Mouse (Mus musculus) gastrocnemius, postnatal 14 days (tissue): ENCODE measurements around the gene Dot1l. TPM values are rescaled to one million over a fixed set of nuclear protein-coding genes. Genes with fewer than 3 reads are reported as not detected.
"Not testable (repeated sequence)": the region's sequence is repeated elsewhere in the genome, so short reads cannot be mapped to it uniquely, and the experiment has no call there.

ENCODE experiments used
- DNase-seq: peaks from one replicate; pipeline ENCODE4 v3.0.0; 2021; ENCODE audit warnings: mixed read lengths
- intact Hi-C: fragments of 180-260 bp; cut with DNase I; formaldehyde crosslinking; loops from one replicate; pipeline ENCODE4 v1.15.1; 2025; ENCODE audit warnings: low total_unique reads
- total RNA-seq, 2 experiments: library from RNA; stranded (reverse); gene quantifications; 2 replicates each; pipeline ENCODE4 v1.2.3; 2021

Dot1l gene
- total RNA-seq, 2 experiments from 2014 or later, result 25.5 to 26.1 TPM

DNA sequence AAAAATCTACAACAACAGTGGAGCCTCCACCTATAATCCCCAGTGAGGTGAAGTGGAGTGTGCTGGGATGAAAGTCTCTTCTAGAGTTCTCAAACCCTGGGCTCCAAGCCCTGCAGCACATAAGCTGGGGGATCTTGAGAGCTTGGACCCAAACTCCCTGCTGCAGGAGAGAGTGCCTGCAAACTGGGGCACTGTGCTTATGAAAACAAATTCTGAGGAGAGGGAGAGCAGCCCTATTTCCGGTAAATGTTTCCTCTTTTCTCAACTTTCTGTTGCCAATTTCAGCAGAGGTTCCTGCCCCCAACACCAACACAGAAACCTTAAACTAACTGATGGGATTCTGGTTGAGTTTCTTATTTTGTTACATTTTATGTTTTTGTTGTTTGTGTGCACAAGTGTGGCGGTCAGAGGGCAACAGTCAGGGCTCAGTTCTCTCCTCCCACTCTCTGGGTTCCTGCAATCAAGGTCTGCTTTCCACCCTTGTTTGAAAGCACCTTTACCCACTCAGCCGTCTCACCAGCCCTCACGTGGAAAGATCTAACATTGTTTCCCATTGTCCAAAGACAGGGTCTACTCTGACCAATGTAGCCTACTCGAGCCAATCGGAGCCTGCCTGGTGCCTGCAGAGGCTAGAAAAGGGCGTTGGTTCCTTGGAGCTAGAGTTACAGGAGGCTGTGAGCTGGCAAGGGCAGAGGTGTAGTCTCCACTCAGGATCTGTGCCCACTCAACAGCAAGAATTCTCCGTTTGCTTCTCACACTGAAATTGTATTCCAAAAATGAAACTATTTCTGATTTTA is 69.0 kb downstream of the Dot1l start:
- intact Hi-C loops, result loop anchor here (2.0 kb wide), 1 partner anchor 53 kb away; no protein-coding TSS in a partner anchor

DNA sequence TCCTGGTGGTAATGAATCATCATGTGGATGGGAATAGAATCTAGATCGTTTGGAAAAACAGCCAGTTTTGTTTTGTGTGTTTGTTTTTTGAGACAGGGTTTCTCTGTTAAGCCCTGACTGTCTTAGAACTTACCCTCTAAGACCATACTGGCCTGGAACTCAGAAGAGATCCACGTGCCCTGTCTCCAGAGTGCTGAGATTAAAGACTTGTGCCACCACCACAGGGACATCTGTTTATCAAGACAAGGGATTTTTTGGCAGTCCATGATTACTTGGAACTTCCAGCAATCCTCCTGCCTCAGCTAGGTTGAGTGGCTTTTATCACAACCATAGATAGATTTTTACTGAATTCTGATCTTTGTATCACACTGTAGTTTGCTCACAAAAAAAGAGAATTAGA is 69.8 kb downstream of the Dot1l start:
- intact Hi-C loops, result loop anchor here (5.0 kb wide), 1 partner anchor 37 kb away; no protein-coding TSS in a partner anchor
- no peak for DNase-seq

More for the DNA sequence above, 69.0 kb downstream of the Dot1l start:
- no peak for DNase-seq

DNA sequence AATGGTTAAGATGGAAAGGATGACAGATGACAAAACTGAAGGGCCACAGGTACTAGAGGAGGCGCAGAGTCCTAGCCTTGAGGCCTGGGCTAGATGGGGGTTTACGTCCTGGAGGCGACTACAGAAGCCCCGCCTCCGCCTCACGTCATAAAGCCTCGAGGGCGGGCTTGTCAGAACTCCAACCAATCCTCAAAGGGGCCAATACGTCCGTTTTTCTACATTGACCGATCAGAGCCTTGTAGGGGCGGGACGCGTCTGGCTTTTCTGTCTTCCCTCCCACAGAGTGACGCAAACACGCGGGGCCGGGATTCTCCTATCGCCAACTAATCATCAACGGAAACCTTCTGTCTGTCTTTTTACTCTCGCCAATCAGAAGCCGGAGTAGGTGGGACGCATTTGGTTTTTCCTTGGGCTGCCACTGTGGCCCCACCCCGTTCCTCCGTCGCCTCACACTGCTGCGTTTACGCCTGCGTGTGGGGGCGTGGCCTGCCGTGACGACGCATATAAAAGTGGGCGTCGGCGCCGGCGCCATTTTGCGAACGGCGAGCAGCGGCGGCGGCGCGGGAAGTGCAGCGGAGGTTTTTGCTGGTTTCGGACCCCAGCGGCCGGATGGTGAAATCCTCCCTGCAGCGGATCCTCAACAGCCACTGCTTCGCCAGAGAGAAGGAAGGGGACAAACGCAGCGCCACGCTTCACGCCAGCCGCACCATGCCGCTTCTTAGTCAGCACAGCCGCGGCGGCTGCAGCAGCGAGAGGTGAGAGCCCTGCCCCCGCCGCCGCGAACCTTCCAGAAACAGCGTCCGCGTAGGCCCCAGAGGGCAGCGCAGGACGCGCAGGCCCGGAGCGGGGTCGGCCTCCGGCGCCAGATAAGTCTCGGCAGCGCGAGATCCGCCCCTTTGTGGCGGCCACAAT is 71.4 kb downstream of the Dot1l start, which contains the start of gene Oaz1:
Gene Oaz1, plus strand, starts transcription at position 506 of the 912 bp plus-strand sequence.
- peak; percentile 98 for DNase-seq
- intact Hi-C loops, result loop anchor here (5.0 kb wide), 1 partner anchor 36 kb away; no protein-coding TSS in a partner anchor

DNA sequence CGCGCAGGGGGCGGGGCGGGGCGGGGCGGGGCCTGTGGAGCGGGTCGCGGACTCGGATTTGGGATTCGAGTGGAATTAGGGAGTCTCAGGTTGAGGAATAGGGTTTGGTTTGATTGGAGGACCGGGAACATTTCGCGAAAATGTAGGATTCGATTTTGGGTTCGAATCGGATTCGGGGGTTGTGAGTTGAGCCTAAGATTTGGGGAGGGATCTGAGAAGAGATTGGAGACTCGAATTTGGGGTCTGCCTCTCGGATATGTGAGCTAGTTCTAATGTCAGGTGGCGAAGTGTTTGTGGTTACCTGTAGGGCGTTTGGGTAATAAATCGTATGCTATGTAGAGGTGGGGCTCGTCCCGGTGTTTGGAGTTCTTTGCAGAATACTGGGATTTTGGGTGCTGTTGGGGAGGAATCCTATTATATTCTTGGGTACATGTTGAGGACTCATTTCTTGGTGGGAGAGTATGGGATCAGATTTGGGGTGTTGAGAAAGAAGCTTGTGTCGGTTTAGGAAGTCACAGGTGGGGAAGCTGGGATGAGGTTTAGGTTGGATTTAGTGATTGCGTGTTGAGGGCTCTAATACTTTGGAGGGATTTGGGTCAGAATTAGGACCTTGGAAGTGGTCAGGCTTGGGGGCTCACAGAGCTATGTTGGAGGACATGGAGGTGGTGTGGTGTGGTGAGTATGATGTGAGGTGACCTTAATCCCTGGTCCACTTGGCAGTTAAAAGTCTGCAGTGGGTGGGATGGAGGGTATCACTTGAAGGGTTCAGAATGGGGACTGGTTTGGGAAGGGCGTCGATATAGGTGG is 72.3 kb downstream of the Dot1l start:
- DNase-seq, result no peak
- intact Hi-C loops, result loop anchor here (5.0 kb wide), 1 partner anchor 35 kb away; no protein-coding TSS in a partner anchor

DNA sequence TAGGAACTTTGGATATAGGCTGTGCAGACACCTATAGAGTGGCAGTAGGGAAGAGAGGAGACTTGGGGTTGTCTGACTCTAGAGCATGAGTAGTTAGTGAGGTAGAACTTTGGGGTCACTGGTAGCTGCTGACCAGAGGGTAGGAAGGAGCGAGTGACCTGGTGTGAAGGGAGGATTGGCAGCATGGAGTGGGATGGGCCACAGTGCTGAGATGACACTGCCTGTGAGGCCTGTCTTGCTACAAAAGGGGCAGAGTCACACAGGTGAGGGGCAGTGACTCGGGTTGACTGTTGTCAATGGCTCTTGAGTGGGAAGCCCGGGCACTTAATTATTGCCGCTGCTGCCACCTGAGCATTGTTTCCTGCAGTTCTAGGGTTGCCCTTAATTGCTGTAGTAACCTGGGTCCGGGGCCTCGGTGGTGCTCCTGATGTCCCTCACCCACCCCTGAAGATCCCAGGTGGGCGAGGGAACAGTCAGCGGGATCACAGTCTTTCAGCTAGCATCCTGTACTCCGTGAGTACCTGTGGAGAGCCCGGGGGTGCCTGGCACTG is 72.9 kb downstream of the Dot1l start:
- DNase-seq, result no peak
- intact Hi-C loops, result loop anchor here (5.0 kb wide), 1 partner anchor 34 kb away; no protein-coding TSS in a partner anchor

DNA sequence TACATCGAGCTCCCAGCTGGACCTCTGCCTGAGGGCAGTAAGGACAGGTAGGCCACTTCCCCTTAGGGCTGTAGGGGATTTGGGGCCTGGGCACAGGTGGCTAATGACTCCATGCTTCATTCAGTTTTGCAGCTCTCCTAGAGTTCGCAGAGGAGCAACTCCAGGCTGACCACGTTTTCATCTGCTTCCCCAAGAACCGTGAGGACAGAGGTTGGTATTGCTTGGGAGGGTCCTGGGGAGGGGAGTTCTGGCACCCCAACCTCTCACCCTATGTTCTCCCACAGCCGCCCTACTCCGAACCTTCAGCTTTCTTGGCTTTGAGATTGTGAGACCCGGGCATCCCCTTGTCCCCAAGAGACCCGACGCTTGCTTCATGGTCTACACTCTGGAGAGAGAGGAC is 73.6 kb downstream of the Dot1l start:
- intact Hi-C loops, result loop anchor here (5.0 kb wide), 1 partner anchor 34 kb away; no protein-coding TSS in a partner anchor
- not testable (repeated sequence) for DNase-seq

DNA sequence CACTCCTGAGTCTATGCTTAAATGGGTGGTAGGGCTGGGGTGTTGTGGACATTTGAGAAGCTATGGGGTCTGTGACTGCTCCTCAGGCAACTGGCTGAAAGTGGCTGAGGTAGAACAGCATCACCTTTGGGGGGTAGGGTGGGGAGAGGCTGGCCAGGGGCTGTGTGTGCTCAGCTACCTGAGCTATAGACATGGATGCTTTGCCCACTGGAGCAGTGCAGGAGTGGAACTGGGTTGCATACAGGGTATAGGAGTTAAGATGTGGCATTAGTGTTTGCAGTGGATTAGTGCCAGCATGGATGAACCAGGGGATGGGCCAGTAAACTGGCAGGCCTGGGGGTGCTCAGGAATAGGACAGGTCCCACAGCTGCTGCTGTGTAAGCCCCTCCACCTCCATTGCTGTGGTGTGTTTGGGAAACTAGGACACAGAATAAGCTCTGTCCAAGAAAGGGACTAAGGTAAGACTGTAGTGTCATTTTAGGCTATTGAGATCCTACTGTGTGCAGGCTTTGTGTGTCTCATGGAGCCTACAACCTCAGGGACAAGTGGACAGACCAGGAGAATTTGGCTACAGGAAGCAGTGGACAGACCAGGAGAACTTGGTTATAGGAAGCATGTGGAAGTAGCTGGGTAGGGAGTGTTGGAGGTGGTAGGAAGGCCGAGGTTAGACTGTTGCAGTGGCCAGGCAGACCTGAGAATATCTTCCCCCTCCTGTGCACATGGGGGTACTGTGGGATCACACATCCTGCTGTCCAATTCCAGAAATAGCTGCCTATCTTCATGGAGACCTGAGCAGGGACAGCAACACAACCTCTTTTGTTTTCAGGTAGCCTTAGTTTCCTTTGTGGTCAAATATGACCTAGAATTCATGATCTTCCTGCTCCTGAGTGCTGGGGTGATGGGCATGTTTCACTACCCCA is 74.6 kb downstream of the Dot1l start:
- no peak for DNase-seq
- intact Hi-C loops, result loop anchor here (5.0 kb wide), 1 partner anchor 33 kb away; no protein-coding TSS in a partner anchor

DNA sequence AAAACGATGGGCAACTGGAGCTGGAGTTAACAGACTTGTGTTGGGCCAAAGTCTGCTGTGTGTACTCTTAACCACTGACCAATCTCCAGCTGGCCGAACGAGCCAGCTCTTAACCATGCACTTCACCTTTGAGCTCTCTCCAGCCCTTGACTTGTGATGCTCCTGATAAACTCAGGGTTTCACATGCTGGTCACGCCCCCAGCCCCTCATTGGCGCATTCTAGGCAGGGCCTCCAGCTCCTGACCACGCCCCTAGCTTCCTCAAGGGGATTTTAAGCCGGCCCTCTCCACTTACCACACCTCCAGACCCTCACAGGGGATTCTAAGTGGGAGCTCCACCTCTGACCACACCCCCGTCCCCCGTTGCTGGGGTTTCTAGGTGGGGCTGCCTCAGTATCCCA is 76.1 kb downstream of the Dot1l start:
- intact Hi-C loops, result no loop called here

DNA sequence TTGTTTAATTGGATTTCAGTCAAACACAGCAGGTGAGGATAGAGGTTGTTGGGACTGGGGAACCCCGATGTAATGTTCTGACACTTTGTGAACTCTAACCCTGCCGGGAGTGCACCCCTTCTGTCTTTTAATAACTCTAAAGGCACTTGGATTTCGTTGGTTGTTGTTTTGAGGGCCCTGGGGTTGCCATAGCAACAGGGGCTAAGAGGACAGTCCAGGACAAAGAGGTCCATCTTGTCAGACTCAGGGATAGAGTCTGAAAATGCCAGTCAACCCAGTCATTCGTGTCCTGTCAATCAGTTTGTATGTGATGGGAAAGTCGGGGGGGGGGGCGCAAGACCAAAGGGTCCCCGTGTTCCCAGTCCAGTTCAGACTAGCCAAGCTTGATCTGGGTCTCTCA is 77.8 kb downstream of the Dot1l start:
- DNase-seq, result no peak
- intact Hi-C loops, result no loop called here

More for the DNA sequence above, 76.1 kb downstream of the Dot1l start:
- DNase-seq, result peak; percentile 70

DNA sequence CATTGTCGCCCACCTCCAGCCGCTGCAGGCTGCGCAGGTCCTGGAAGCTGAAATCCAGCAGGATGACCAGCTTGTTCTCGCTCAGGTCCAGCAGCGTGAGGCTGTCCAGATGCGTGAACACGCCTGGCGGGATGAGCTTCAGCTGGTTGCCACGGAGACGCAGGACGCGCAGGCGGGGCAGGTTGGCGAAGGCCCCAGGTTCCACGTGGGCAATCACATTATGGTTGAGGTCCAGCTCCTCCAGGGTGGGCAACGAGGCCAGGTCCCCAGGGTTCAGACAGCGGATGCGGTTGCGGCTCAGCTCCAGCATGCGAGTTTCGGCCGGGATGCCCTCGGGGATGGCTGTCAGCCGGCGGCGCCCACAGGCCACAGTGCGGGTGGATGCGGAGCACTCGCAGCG is 80.6 kb downstream of the Dot1l start:
- intact Hi-C loops, result no loop called here
- DNase-seq, result no peak

DNA sequence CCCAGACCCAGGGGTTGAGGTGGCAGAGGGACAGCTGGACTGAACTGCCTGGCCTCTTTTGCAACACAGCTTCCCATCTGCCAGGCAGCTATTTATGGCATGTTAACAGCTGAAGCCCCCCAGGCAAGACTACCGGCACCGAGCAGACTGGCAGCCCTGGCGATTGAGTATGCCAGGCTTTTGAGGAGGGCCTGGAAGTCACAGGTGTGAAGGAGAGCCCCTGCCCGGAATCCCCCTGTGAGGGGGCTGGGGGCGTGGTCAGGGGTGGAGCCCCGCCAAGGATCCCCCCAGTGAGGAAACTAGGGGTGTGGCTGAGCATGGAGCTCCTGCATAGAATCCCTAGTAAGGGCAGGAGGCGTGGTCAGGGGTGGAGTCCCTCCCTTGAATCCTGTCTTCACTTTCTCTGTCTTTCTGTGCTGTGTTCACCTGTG is 82.0 kb downstream of the Dot1l start:
- DNase-seq, result peak; percentile 57
- intact Hi-C loops, result no loop called here

DNA sequence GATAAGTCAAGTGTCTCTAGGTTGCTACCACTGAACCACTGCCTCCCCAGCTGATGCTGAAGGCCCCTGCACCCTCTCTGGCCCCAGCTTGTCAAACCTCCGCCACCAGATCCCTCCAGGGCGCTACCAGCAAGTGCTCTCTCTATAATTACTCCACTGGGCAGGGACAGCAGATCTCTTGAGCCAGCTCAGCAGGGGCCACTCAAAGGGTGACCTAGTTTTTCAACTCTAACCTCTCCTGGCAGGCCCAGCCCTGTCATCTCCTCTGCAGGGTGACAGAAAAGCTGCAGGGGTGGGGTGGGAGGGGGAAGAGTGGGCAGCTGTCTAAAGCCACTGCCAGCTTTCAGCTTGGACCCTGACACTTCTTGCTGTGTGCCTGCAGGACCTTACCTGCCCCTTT is 82.8 kb downstream of the Dot1l start:
- DNase-seq, result peak; percentile 62
- intact Hi-C loops, result no loop called here

DNA sequence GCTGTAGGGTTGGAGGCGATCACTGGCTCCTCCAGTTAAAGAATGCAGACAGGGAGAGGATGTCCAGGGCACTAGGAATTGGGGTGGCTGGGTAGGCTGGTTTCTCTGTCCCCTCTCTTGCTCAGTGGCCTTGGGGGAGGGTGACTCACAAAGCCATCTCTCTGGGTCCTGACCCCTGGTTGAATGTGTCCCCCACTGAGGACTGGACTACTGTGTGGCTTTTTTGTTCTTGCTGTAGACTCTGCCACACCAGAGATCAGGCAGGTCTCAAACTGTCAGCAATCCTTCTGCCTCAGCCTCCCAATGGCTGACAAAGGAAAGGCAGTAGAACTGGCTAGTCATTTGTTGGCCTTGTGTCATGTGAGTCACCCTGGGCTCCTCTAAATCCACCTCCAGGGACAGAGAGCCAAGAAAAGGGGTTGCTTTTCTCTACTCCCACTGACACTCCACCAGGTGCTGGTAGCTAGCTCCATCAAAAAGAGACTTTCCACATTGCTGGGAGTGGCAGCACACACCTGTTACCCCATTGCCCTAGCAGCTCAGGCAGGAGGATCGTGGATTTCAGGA is 83.4 kb downstream of the Dot1l start:
- intact Hi-C loops, result no loop called here
- no peak for DNase-seq

DNA sequence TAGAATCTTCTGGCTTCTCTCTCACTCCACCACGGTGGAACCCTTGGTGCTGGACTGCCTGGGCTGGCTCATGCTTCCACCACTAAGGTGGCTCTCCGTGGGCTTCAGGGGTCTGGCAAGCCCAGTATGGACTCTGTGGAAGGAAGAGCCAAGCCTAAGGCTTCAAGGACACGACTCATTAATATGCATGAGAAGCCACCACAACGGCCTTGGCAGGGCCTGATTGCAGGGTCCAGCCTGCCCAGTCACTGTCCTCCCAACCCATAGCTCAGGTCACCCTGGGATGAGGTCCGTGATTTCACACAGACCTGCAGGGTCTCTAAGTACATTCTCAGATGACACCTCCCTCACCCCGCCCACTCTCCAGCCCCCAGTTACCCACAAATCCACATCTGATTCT is 84.8 kb downstream of the Dot1l start:
- intact Hi-C loops, result no loop called here
- no peak for DNase-seq

DNA sequence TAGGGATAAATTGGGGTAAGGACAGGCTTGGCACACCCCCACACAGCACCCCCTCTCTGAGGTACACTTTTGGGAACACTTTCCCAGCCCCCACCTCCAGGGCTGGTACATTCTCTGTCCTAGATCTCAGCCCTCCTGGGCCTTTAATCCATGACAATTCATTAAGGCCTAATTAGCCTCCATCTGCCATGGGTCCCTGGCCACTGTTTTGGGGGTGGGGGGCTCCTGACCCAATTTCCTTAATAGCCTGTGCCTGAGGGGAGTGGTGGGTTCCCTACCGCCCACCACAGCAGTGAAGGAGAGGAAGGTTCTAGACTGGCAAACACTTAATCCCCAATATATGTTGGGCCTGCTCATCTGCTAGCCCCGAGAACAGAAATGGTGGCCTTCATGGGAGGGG is 86.7 kb downstream of the Dot1l start:
- intact Hi-C loops, result no loop called here
- no peak for DNase-seq

DNA sequence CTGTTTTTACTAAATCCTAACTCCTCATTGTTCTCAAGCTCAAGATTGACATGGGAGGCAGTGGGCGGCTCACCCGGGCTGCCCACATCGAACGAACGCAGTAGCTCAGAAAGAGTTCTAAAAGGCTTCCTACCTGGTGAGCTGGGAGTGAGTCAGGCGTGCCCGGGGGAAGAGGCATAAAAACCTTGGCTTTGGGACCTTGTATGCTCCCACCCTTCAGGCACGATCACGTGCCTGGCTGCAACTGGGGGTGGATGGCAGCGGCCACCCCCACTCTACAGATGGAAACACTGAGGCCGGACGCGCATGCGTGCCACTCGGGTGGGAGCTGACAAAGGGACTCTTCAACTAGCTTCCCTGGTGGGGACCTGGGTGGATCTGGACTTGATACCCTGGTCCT is 87.3 kb downstream of the Dot1l start:
- no peak for DNase-seq
- intact Hi-C loops, result no loop called here

DNA sequence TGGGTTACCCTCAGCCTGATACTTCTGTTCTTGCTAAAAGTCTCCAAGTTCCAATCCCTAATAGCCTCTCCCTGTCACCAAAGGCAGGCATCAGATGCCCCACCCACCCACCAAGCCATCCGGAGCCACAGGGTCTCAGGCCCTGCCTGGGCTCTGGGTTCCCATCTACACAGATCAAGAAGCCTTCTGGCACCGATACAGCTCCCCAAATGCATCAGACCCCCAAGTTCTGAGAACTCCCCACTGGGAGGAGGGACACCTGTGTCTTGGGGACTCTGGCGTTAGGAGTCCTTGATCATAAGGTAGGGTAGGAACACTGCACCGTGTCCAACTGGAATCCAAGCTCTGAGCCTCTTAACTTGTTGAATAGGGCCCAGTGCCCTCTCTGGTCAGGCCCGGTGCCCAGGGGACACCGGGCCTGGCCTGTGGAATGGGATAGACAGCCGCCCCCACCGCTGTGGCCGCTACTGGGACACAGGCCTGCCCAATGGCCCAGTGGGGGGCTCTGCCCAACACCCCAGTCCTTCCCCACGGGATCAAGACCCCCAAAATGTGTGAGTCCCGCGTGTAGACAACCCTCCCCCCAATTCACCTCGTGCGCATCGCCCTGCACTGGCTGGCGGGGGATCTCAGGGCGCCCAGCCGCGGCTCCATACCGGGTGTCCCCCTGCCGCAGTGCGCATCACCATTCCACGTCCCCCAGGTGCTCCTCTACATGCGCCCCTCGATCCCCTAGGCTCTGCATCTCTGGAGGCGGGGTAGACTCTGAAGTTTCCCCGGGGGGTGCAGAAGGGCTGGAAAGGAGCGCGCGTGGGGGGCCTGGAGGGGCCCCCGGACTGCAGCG is 88.3 kb downstream of the Dot1l start:
- intact Hi-C loops, result no loop called here

More for the DNA sequence above, 88.3 kb downstream of the Dot1l start:
- no peak for DNase-seq
